ENCODE assay signal across 11 mouse cellular contexts in genomic region chr12:13176927-13177326, GRCm38 (mm10).
DNase-seq lines count a peak whose midpoint lies in the region; ATAC-seq and TF ChIP-seq lines count a peak whose summit lies in the region.
"Had no signal": no experiment of that assay in that cellular context is flagged by ENCODE, and none has a peak within 500 bp of the region (broad histone marks: within the 10 kb centered on the region; RNA-seq: fewer than 3 reads in every experiment).

No protein-coding gene starts in this region.

- peak overlapping the region; percentile 56; the same call in 1 of the 2 replicates for H3K27ac ChIP-seq in forebrain, embryonic 10.5 days
- no peak overlapping the region for H3K27ac ChIP-seq in forebrain, embryonic 11.5 days (ENCODE audit: low read depth, low read length)
- no peak overlapping the region for H3K27ac ChIP-seq in left cerebral cortex, adult 2 months
- 0 out of 2 replicates have a peak overlapping the region, but pooled peaks have one; percentile 36 for H3K27ac ChIP-seq in limb, embryonic 11.5 days (replicated peaks; ENCODE audit: low read depth, low read length)
- H3K27ac ChIP-seq: hindbrain, postnatal 0 days; midbrain, embryonic 15.5 days had no signal

- DNase-seq in forebrain, embryonic 10.5 days (ENCODE audit: extremely low spot score, low spot score), result no peak
- DNase-seq in forebrain, embryonic 11.5 days (ENCODE audit: low spot score), result no peak
- DNase-seq in left cerebral cortex, postnatal 14 days (ENCODE audit: low spot score in 2 of 2), result peak; percentile 30 to 58
- DNase-seq in left cerebral cortex, adult 2 months (ENCODE audit: extremely low spot score in 1 of 2, low spot score in 2 of 2), result no peak
- DNase-seq in brain, adult 2 months (ENCODE audit: low read depth, low spot score), result peak; percentile 70
- DNase-seq in limb, embryonic 11.5 days (ENCODE audit: low spot score), result no peak
- DNase-seq in thymus, postnatal 0 days (ENCODE audit: low spot score), result no peak
- DNase-seq in kidney, postnatal 4 days, result no peak
- DNase-seq: liver, postnatal 0 days had no signal

- no peaks in the 10 kb centered on the region for H3K9me3 ChIP-seq in forebrain, embryonic 10.5 days
- no peaks in the 10 kb centered on the region for H3K9me3 ChIP-seq in forebrain, embryonic 11.5 days (ENCODE audit: control insufficient read depth, low read length)
- no peaks in the 10 kb centered on the region for H3K9me3 ChIP-seq in limb, embryonic 11.5 days (ENCODE audit: control insufficient read depth, low read length)
- H3K9me3 ChIP-seq: midbrain, embryonic 15.5 days had no signal

- 77% methylated on average over 3 of the region's 3 CpGs for WGBS in forebrain, embryonic 10.5 days
- 75% methylated on average over 3 of the region's 3 CpGs for WGBS in forebrain, embryonic 11.5 days
- WGBS in limb, embryonic 11.5 days, result 44% methylated on average over 3 of the region's 3 CpGs

- no peak overlapping the region for H3K9ac ChIP-seq in forebrain, embryonic 11.5 days (ENCODE audit: low read length)
- H3K9ac ChIP-seq in limb, embryonic 11.5 days (ENCODE audit: low read length), result no peak overlapping the region
- H3K9ac ChIP-seq: liver, postnatal 0 days; midbrain, embryonic 15.5 days had no signal

- H3K36me3 ChIP-seq in forebrain, embryonic 10.5 days (replicated peaks), result no peaks in the 10 kb centered on the region
- H3K36me3 ChIP-seq in forebrain, embryonic 11.5 days (ENCODE audit: control insufficient read depth, insufficient read depth, low read length), result no peaks in the 10 kb centered on the region
- no peaks in the 10 kb centered on the region for H3K36me3 ChIP-seq in limb, embryonic 11.5 days (ENCODE audit: control insufficient read depth, insufficient read depth, low read length)
- H3K36me3 ChIP-seq: midbrain, embryonic 15.5 days had no signal

- intact Hi-C loops in left cerebral cortex, postnatal 14 days (cut with DNase I), result no loop called here
- intact Hi-C loops in left cerebral cortex, adult 2 months (cut with DNase I), result no loop called here

- H3K4me2 ChIP-seq in forebrain, embryonic 11.5 days (ENCODE audit: low read depth, low read length, severe bottlenecking), result no peak overlapping the region
- H3K4me2 ChIP-seq in limb, embryonic 11.5 days (ENCODE audit: low read depth, severe bottlenecking), result no peak overlapping the region
- H3K4me2 ChIP-seq: midbrain, embryonic 15.5 days had no signal

- H3K4me1 ChIP-seq in forebrain, embryonic 10.5 days, result peaks cover 56% of the 10 kb centered on the region
- H3K4me1 ChIP-seq in forebrain, embryonic 11.5 days (replicated peaks; ENCODE audit: control insufficient read depth, insufficient read depth, low read length), result peaks cover 6% of the 10 kb centered on the region; the same call in 1 of the 2 replicates
- H3K4me1 ChIP-seq in limb, embryonic 11.5 days (ENCODE audit: control insufficient read depth, insufficient read depth, low read length), result peaks cover 50% of the 10 kb centered on the region

- no peak for TF ChIP-seq CTCF in left cerebral cortex, adult 2 months (IDR thresholded peaks at IDR 0.05)

- H3K27me3 ChIP-seq in forebrain, embryonic 10.5 days (ENCODE audit: poor library complexity, severe bottlenecking), result no peaks in the 10 kb centered on the region
- H3K27me3 ChIP-seq in forebrain, embryonic 11.5 days (ENCODE audit: control insufficient read depth, insufficient read depth, low read length), result no peaks in the 10 kb centered on the region
- no peaks in the 10 kb centered on the region for H3K27me3 ChIP-seq in limb, embryonic 11.5 days (ENCODE audit: control insufficient read depth, insufficient read depth, low read length)
- H3K27me3 ChIP-seq: midbrain, embryonic 15.5 days had no signal

- no peak for ATAC-seq in forebrain, embryonic 11.5 days (replicated peaks; ENCODE audit: low FRiP score)
- 0 out of 2 replicates have a peak, but pooled peaks have one; percentile 18 for ATAC-seq in limb, embryonic 11.5 days (ENCODE audit: insufficient number of reproducible peaks, low FRiP score, low TSS enrichment, low read depth)
- ATAC-seq: hindbrain, postnatal 0 days; liver, postnatal 0 days; midbrain, embryonic 15.5 days had no signal

- no peak overlapping the region for H3K4me3 ChIP-seq in forebrain, embryonic 10.5 days
- H3K4me3 ChIP-seq in forebrain, embryonic 11.5 days (ENCODE audit: low read depth, low read length), result no peak overlapping the region
- H3K4me3 ChIP-seq in left cerebral cortex, adult 2 months, result no peak overlapping the region
- no peak overlapping the region for H3K4me3 ChIP-seq in limb, embryonic 11.5 days (ENCODE audit: low read depth, low read length)
- H3K4me3 ChIP-seq: midbrain, embryonic 15.5 days had no signal

Comparison
In these comparisons a context has a peak if more than half of its experiments do, and no peak if none do; other contexts are left out.
1. DNase-seq: peak in left cerebral cortex, postnatal 14 days (2 of 2) and brain, adult 2 months (single experiment); none in forebrain, embryonic 10.5 days (single experiment), forebrain, embryonic 11.5 days (single experiment), left cerebral cortex, adult 2 months (0 of 2), limb, embryonic 11.5 days (single experiment), thymus, postnatal 0 days (single experiment) and kidney, postnatal 4 days (0 of 2).
2. H3K27ac ChIP-seq: peak in forebrain, embryonic 10.5 days (single experiment) and limb, embryonic 11.5 days (single experiment); none in forebrain, embryonic 11.5 days (single experiment) and left cerebral cortex, adult 2 months (single experiment).